Mouse (Mus musculus) erythroid progenitor cell, adult 5-6 weeks (primary cell): Measurements from ENCODE around the gene Slc8b1. TPM values are rescaled to one million over a fixed set of nuclear protein-coding genes. Genes with fewer than 3 reads are reported as not detected.
"Not testable (repeated sequence)": the region's sequence is repeated elsewhere in the genome, so short reads cannot be mapped to it uniquely, and the experiment has no call there.

Source experiments
- ATAC-seq: replicated peaks from 2 replicates; pipeline ENCODE4 v1.8.0; 2016; ENCODE audit warnings: moderate number of reproducible peaks, mild to moderate bottlenecking, moderate TSS enrichment, inconsistent platforms; ENCODE audit not compliant: poor library complexity, low FRiP score, severe bottlenecking
- total RNA-seq, 2 experiments: library from RNA; stranded (forward) in 1 of 2; stranded (reverse) in 1 of 2; fragments of 150-400 nt in 1 of 2; fragments of 186-747, 209-891 nt in 1 of 2; gene quantifications; 2 replicates each; pipeline versions ENCODE4 v1.2.3 to v1.2.4; 2015 to 2017; ENCODE audit warnings: low replicate concordance in 2 of 2

The Slc8b1 gene
- total RNA-seq, 2 experiments from 2014 or later: 3.4 to 6.7 TPM

DNA sequence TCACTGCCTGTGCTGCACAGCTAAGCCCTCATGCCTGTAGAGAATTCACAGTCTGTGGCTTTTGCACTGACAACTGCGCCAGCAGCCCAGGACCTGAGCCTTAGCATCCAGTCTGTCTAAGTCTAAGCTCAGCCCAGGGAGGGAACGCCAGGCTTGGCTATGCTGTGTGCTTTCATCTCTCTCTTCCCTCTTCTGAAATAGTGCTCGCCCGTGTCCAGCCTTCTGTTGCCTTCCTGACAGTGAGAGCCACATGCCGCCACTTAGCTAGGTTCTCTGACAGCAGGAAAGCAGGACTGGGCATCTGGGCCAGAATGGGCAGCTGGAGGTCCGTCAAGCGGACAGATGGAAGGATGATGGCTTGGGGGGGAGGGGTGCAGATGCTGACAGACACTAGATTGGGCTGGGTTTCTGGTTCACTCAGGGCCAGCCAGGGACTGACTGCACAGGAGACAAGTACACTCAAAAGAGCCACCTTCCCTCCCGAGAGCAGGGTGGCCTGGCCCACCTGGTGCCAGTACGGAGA is 17.0 kb upstream of the Slc8b1 start:
- no peak for ATAC-seq

DNA sequence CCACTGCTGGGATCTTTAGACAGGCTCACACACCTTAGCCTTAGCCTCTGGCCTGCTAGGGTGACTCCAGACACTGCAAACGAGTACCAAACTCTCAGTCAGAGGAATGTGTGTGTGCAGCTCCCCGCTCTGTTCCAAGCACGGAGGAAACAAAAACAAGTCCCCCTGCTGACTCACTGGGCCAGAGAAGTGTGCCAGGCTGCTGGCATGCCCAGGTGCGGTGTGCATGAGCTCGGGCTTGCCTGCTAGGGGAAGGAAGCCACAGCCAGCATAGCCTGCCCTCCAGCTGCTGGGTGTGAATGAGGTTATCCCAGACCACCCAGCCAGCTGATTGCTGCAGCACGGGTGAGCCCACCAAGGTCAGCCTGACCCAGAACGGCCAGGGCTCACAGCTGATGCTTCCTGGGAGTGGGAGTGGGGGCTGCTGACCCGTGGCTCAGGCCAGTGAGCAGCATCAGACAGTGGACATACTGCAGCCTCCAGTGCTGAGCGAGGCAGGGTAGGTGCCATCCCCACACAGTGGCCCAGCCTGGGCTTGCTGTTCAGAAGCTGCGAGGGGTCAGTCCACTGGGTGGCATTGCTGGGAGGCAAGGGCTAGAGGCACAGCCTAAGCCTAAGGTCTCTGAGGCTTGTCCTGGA is 15.8 kb upstream of the Slc8b1 start:
- ATAC-seq: peak; percentile 13; the same call in 1 of the 2 replicates

DNA sequence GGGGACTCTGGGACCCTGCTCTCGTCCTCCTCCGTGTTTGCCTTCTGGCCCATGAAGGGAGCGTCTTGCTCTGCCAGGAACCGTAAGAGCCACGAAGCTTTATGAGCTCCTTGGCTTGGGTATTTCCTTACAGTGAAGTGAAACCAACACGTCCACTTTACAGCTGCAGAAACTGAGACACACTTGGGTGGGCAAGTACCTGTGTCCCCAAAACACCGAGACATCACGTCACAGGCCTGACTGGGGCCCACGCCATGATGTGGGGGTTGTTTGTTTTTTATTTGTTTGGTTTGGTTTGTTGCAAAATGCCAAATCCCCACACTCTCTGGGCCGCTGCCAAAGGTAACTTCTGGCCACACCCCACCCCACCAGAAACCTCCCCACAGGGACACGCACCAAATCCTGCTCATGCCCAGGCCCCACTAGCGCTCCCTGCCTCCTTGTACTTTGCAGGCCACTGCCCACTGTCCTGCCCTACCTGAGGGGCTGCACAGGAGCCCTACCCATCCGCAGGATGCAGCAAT is 15.2 kb upstream of the Slc8b1 start:
- no peak for ATAC-seq

DNA sequence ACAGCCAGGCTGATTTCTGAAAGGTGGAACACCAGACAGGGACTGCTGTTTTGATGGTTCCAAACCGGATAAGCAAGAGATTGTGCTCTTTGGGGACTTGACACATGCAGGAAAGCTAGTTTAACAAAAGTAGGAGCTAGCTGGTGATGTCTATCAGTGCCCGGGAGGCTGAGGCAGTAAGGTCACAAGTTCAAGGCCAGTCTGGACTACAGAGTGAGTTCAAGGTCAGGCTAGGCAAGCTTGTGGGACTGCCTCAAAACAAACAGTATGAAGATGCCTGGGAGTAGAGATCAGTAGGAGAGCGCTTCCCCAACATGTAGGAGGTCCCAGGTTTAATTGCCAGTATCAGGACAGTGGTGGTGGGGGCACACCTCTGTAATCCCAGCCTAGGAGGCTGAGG is 13.9 kb upstream of the Slc8b1 start:
- no peak for ATAC-seq

DNA sequence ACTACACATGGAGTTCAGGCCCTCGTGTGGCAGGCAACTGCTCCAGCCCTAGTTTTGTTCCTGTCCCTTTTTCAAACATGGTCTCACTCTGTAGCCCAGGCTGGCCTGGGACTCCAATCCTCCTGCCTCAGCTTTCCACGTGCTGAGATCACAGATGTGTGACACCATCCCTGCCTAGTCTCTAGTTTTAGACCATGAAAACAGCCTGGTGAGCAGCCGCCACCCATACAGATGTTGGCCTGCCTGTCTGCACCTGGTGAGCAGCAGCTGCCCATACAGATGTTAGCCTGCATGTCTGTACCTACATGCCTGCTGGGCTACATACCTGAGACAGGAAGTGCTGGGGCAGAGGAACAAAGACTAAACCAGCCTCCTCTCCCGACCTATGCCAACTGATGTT is 11.8 kb upstream of the Slc8b1 start:
- no peak for ATAC-seq

DNA sequence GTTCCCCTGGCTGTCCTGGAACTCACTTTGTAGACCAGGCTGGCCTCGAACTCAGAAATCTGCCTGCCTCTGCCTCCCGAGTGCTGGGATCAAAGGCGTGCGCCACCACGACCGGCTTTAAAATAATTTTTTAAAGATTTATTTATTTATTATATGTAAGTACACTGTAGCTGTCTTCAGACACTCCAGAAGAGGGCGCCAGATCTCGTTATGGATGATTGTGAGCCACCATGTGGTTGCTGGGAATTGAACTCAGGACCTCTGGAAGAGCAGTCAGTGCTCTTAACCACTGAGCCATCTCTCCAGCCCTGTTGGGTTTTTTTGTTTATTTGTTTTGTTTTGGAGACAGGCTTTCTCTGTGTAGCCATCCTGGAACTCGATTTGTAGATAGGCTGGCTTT is 10.4 kb upstream of the Slc8b1 start:
- not testable (repeated sequence) for ATAC-seq

DNA sequence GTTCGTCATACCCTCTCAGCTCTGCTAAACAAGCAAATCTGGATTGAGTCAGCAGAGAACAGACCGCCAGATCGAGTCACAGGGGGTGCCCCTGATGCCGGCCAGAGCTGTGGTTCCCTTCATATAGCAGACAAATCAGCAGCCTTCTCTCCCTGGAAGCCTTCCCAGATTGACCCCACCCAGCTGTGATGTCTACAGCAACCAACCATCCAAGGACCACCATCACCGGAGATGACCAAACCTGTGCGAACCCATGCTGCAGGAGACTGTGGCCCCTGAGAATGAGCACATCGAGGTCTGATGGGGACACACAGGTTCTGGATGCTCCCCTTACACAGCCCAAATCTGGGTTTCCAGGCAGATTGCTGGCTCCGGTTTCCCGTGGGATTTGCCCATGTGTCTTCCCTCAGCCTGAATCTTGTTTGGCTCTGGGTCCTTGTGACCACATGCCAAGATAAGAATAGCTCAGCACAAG is 8.8 kb upstream of the Slc8b1 start:
- no peak for ATAC-seq

DNA sequence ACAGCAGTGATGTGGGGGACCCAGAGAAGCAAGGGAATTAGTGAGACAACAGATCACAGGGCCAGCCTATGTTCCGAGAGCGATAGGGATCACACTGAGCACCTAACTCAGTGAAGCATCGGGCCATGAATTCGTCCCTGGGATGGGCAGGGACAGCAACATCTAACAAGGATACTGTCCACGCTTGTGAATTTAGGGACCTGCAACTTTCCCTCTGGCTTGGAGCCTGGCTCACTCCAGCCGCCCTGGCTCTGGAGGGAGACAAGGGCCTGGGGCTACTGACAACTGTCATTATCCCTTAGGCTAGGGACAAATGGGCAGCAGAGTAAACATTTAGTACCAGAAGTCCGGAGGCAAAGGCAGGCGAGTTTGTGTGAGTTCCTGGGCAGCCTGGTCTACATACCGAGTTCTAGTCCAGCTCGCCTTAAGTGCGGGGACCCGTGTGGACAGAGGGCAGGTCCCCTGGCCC is 8.3 kb upstream of the Slc8b1 start:
- no peak for ATAC-seq

DNA sequence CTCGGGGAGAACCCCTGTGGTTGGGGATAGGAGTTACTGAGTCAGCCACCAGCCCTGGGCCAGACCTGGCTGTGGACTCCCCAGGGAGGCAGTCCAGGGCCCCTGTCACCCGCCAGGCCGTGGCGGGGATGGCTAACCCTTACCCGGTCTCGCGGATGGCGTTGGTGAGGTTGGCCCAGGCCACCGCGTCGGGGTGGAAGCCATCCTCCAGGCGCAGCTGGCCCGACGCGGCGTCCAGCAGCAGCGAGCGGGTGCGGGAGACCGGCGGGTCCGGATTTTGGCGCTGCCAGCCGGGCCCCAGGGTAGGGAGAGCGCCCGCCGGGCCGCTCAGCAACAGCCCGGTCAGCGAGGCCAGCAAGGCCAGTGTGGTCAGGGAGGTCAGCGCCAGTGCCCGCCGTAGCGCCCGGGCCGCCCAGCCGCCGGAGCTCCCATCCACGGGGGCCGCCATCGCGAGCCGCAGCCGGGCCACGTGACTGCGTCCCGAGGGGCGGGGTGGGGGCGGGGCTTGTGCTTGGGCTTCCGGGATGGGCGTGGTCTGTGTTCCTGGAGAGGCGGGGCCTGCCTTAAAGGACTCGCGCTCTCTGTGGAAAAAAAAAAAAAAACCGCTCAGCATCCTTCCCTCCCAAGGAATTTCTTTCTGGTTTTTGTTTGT is 7.7 kb upstream of the Slc8b1 start, which contains the start of gene Plbd2:
TSS of gene Plbd2 (minus strand) at position 482 of the 652 bp plus-strand sequence.
- peak; percentile 68 for ATAC-seq

DNA sequence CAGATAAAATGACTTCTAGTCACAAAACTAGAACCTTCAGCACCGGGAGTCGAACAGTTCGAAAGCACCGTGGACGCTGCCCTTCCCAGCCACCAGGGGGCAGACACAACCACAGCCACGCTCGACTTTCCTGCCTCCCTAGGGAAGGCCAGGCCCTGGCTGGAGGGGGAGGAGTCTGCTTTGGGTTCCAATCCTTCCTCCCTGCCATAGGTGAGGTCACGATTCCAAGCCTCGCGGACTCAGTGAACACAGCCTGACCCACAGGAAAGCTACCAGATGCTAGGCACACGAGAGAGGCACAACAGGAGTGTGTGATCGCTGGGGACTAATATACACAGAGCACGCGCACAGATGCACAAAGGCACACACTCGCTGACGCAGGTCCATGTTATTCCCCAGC is 5.6 kb upstream of the Slc8b1 start:
- peak; percentile 82 for ATAC-seq

DNA sequence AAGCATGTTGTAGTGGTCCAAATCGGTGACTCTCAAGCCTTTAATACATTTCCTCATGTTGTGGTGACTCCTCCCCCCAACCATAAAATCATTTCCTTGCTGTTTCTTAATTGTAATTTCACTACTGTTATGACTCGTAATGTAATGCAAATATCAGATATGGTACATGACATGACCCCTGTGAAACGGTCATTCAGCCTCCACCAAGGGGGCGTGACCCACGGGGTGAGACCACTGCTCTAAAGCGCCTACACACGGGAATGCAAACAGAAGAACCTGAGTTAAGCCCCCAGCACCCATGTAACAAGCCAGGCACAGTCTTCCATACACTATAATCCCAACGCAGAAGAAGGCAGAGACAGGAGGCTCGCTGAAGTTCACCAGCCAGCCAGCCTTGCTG is 5.2 kb upstream of the Slc8b1 start:
- ATAC-seq: no peak

DNA sequence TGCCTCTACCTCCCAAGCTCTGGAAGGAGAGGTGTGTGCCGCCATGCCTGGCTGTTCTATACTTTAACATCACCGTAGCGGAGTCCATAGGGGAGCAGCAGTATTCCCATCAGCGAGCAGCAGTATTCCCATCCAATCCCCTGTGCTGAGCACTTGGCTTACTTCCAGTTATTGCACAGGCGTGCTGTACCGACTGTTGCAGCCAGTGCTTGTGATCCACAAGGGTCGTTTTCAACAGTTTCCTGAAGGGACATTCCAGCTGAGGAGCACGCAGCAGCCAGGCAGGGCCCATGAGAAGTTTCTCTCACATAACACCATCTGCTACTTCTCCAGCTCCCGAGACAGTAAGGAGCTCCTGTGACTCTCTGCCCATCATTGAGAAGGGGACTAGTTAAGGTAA is 4.5 kb upstream of the Slc8b1 start:
- ATAC-seq: no peak

DNA sequence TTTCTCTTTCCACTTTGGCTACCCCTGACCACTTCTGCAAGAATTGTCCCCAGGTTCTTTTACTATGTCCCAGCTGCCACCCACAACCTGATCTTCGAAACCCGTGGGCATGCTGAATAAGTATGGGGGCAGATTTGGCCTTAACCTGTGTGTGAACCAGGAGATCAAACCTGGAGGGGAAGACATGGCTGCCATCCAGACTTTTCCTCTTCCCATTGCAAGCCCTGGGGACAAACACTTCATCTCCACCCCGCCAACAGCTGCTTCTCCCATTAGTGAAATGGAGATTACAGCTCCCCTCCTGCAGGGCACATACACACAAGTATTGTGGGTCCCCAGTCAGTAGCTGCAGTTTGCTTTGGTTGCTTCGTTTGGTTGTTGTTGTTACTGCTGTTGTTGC is 3.7 kb upstream of the Slc8b1 start:
- no peak for ATAC-seq

DNA sequence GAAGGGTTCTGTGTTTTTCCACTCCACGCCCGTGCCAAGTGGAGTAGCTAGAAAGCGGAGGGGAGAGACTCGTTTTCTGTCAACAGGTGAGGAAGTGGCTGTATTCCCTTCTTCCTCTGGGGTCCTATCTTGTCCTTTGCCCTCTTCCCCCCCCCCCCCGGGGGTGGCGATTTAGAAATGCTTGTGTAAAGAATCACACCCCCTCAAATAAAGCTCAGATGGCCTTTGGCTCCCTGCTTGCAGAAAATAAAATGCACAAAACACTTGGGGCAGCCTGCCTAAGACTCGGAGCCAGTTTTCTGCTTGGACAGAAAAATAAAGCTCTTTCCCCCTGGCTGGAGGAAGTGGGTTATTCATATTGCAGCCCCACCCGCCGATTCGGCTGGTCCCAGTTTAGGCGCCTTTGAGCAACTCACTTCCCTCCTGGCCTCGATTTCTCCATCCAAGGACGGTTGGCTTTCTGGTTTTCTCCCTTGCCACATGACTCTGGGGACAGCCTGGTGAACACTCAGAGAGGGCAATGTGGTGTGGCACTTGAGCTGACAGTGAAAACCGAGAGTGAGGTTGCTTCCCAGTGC is 764 bp downstream of the Slc8b1 start:
- ATAC-seq: no peak

DNA sequence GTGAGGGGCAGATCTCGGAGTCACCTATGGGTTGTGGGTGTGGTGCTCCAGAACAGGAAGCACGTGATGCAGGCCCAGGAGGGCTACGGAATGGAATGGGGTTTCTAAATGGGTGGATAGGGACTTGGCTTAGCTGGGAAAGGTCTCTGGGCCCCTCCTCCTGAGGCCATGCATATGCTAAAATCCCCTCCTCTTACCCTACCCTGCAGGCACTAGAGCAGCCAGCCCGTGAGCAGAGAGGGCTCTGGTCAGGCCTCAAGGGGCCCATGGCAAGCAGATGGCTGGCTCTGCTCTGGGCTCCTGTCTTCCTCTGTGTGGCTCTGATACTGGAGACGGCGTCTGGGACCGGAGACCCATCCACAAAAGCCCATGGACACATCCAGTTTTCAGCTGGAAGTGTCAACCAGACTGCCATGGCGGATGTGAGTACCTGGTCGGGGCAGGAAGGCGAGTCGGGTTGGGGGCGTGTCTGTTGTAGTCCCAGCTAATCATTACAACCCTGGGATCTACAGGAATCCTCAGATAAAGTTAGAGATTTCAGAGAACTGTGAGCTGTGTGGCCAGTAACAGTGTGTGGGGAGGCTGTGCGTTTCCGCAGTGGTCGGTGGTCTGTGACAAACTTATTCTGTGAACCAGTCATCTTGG is 2.1 kb downstream of the Slc8b1 start:
- ATAC-seq: no peak

DNA sequence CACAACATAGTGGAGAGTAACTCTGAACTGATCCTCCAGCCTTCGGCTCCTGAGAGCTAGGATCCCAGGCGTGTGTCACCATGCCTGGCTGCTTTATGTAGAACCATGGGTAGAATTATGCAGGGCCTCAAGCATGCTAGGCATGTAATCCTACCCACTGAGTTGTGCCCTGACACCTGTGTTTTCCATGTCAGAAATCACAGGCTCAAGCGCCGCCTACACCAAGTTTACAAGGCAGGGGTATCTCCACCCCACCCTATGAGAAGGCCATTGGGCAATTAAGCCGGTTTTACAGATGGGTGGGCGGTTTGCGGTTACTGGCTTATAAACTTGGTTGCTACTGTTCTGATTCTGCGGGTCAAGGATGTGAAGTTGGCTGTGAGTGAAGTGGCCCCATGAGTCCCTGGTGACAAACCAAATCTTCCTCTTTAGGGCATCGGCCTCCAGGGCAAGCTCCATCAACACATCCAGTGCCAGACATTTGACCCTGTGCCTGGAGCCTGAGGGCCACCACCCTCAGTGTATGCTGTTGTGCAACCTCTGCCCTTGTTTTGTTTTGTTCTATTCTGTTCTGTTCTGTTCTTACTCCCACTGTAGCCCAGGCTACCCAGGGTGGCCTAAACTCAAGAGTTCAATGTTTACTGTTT is 3.2 kb downstream of the Slc8b1 start:
- no peak for ATAC-seq

DNA sequence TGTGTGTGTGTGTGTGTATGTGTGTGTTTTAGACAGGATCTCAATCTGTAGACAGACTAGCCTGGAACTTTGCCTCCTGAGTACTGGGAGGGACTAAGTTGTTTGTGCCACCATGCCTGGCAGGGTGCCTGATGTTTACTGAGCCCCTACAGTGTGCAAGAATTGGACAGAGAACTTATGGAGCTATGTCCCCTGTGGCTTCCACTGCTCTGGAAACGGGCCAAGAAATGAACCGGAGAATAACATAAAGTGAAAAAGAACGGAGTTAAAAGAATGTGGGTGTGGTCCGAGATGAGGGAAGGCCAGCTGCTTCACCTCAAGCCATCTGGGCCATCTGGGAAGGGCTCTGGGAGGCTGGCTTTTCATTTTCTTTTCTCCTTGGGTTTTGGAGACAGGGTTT is 3.8 kb downstream of the Slc8b1 start:
- no peak for ATAC-seq

DNA sequence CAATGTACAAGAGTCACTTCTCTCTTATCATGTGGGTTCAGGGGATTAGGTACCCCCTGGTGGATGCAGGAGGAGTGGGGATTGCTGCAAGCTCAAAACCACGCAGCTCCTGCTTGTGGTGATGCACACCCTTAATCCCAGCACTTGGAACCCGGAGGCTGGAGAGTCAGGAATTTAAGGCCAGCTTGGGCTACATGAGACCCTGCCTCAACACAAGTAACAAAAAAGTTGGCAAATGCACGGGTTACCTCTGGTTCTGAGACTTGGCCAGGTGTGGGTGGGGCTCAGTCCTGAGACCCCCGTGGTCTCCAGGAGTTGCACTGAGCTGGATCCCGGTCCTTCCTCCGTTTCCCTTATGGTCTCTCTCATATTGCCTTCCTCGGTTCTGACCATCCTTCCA is 4.5 kb downstream of the Slc8b1 start:
- ATAC-seq: no peak

DNA sequence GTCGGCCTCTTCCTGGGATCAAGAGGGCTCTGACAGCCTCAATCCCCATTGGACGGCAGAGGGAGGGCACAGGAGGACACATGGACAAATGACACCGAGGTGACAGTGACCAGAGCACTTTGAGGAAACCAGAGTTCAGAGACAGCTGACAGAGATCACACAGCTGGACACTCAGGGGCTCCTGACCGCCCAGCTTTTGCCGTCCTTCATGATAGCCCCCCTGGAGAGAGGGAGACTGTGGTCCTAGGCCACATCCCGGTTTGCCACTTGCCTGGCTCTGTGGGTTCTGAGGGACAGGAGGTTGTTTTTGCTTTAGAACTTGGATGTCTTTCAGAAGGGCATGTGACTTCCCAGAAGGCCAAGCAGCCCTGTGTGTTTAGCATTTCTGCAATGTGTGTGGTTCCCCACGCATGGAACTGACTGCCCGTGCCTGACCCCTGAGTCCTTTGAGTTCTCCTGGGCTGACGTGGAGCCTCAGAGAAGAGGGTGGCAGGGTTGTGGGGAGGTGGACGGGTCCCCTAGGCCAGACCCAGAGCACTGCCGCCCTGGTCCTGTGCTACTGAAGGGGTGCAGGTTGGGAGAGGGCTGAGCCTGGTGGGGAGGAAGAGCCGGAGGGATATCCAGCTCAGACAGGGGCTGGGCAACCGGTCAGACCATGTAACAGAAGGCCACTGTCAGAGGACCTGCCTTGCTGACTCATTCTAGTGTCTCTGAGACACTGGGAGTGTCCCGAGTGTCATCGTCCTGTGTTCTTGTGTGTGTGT is 5.4 kb downstream of the Slc8b1 start:
- ATAC-seq: 0 out of 2 replicates have a peak, but pooled peaks have one; percentile 28
